Mouse (Mus musculus) gastrocnemius, adult 8-10 months (tissue): Measurements from ENCODE around the gene Mrpl12. TPM values are rescaled to one million over a fixed set of nuclear protein-coding genes. Genes with fewer than 3 reads are reported as not detected.
A peak's percentile ranks its signal among the peaks of the same experiment; 100 is the strongest.
"Not testable (repeated sequence)": the region's sequence is repeated elsewhere in the genome, so short reads cannot be mapped to it uniquely, and the experiment has no call there.

Experiments
- DNase-seq, 2 experiments: peaks; one replicate each; pipeline ENCODE4 v3.0.0; 2022; ENCODE audit warnings: low spot score in 2 of 2
- total RNA-seq, 4 experiments: library from RNA; stranded (reverse); gene quantifications; 2 replicates each; pipeline ENCODE4 v1.2.4; 2022

Gene Mrpl12
- total RNA-seq, 4 experiments from 2014 or later, result 121 to 138 (median 132) TPM

DNA sequence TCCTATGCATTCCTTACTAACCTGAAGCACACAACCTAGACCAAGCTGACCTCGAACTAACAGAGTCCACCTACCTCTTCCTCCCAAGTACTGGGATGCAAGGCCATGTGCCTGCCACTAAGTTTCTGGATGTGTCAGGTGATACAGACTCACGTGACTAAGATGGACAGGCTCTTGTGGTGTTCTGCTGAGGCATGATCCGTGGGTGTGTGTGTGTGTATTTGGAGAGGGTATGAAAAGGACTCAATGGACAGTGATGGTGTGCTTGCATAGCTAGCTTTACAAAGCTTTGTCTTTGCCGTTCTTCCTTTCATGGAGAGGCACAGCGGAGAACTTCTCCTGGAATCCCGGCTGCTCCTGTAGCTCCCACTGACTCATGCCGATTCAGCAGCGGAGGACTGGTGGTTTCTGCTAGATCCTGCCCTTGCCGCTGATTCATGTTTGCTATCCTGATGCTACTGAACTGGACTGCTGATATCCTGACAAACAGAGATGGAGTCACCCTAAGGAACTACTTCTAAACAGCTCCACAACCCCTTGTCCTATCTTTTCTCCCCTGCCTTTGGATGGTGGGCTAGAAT lies 24.0 kb downstream of the Mrpl12 start:
- no peak for DNase-seq

DNA sequence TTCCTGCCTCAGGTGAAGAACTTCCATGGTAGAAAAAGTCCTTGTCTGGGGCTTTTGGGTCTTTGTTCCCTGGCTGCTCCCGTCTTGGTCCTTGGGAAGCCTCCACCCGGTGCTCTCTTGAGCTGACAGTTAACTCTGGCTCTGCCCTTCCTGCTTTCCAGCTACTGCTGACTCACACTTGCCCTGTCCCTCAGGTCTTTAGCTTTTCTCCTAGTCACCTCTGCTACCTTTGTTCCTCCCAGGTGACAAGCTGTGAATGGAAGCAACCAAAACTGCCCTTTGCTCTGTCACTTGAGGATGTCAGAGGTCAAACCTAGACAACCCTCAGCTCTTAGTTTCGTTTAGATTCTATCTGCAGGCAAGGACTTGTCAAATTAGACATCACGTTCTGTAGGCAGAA lies 25.5 kb downstream of the Mrpl12 start:
- DNase-seq, result no peak

- DNase-seq, result no peak
Observed at GRCm38 (mm10) chr11:120510375-120511030, 26.1 kb downstream of the Mrpl12 start.

GRCm38 (mm10) chr11:120512790-120513453 lies 28.5 kb downstream of the Mrpl12 start:
- no peak for DNase-seq

DNA sequence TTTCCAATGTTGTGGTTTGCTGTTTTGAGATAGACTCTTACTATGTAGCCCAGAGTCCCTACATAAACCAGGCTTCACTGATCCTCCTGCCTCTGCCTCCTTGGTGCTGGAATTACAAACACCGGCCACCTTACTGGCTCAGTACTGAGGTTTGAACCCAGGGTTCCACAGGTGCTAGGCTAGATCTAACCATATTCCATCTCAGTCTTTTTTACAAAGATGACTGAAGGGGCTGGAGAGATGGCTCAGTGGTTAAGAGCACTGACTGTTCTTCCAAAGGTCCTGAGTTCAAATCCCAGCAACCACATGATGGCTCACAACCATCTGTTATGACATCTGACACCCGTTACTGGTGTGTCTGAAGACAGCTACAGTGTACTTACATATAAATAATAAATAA lies 29.8 kb downstream of the Mrpl12 start:
- DNase-seq, result not testable (repeated sequence)

DNA sequence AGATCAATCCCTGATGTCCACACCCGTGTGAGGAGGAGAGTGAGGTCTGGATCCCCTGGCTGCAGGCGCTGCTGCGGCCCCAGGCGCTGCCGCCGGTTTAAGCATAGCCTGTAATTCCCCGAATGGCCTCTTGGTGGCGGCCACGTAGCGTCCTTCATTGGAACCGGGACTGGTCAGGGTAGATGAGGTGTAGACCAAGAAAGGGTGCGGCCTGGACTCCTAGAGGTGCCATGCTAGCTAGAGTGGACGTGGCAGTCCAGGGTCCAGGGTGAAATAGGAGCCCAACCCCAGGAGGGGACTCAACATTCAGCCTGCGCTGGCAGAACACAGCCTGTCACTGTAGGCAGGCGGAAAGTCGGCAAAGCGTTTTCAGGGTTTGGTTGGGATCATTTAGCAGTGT lies 31.2 kb downstream of the Mrpl12 start:
- DNase-seq, result peak; percentile 76 to 83

- no peak for DNase-seq
Observed at GRCm38 (mm10) chr11:120517147-120517546, 32.7 kb downstream of the Mrpl12 start.

DNA sequence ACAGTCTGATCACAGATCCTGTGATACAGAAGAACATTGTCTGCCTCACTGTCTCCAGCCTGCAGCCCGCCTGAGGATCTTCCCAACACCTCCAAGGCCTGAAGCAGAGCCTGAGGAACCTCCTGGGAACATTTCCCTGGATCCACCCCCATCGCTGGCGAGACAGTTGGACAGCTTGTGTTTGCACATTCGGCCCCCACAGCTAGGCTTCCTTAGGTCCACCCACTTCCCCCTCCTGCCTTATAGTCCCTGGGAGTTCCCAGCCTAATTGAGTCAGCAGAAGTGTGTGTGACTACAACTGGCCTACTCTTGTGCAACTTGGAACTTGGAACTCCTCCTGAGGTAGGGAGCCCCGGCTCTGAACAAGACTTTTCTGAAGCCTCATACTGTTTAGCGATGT lies 33.6 kb downstream of the Mrpl12 start:
- DNase-seq, result peak in 1 of 2 experiments; percentile 37

GRCm38 (mm10) chr11:120518558-120518957 lies 34.1 kb downstream of the Mrpl12 start:
- no peak for DNase-seq

DNA sequence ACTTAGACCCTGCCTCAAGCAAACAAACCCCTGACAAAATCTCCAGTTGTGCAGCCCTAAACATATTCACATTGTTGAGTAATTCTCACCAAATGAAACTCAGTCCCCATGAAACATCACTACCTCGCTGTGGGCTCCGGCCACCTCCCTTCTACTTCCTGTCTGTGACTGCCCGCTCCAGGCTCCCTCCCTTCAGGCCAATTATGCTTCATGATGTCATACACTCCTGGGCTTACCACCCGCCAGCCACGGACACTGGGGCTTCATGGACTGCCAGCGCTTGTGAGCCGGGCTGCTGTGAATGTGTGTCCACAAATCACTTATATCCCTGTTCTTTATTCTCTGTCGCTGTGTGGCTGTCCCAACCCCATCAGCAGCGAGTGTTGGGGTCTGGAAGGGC lies 35.3 kb downstream of the Mrpl12 start:
- peak; percentile 54 to 71 for DNase-seq

- DNase-seq, result no peak
Observed at GRCm38 (mm10) chr11:120520498-120520897, 36.1 kb downstream of the Mrpl12 start.

- DNase-seq, result peak; percentile 74 to 84
Observed at GRCm38 (mm10) chr11:120520967-120521540, 36.6 kb downstream of the Mrpl12 start.

DNA sequence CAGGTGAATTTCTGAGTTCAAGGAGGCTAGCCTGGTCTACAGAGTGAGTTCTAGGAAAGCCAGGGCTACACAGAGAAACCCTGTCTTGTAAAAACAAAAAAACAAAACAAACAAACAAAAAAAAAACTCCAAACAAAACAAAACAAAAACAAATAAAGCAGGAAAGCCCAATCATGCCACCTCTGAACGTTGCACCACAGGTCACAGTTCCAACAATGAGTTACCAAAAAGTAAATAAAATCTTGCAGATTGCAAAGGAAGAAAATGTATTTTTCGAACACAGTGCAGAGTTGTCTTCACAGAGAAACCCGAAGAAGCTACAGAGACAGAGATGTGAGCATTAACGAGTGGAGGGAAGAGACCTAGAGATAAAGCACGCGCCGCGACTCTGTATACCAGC lies 38.2 kb downstream of the Mrpl12 start:
- DNase-seq, result no peak

DNA sequence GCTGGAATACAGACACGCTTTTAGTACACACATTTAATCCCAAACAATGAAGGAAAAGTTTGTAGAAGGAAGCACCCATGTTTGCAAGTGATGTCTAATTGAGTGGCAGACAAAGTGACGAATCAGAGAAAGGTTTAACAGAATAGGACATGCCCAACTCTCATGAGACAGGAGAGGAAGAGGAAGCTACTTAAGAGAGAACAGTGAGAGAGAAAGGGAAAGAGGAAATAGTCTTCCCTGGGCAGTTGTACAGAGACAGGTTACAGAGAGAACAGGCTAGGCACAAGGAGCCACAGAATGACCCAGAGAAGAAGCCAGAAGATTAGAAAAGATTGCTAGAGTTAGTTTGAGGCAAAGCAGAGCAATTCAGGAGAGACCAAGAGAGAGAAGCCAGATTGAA lies 41.5 kb downstream of the Mrpl12 start:
- DNase-seq, result no peak

DNA sequence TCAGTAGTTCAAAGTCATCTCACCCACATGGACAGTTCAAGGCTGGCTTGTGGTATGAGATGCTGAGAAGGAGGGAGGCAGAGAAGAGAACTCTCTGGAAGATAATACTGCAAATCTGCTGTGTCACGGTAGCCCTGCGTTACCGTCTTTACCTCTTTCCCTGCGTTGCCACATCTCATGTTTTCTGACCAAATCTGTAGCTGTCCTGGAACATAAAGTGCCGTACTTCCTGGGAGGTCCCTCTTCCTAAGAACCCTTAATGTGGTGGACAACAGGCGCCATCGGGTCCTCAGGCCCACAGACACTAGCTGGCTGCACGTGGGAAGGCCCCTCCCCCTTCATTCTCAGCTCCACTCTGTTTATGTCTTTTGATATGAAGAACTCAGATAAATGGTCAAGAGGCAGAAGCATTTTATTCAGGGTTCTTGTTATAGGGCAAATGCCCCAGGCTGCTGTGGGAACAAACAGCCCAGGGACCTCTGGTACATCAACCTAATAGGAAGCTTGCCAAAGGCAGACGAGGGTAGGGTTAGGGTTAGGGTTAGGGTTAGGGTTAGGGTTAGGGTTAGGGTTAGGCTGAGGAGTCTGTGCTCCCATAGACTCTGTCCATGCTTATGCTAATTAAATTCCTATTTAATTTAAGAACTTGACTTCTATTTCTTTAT lies 43.4 kb downstream of the Mrpl12 start:
- DNase-seq, result no peak

DNA sequence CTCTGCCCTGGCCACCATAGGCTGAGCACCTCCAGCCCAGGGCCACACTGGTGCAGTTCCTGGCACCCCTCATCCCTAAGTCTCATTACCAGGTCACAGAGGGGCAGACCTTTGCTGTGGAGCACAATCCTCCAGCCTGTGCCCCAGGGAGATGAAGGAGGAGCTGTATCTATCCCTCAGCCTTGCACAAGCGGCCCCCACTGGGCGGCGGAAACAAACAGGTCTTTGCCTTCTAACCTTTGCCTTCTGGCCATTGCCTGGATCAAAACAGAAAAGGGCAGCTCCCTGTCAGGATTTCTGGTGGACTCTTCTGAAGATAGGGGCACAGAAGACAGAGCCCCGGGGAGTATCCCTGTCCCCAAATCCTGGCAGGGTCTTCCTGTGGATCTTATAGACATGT lies 44.5 kb downstream of the Mrpl12 start:
- DNase-seq, result no peak

DNA sequence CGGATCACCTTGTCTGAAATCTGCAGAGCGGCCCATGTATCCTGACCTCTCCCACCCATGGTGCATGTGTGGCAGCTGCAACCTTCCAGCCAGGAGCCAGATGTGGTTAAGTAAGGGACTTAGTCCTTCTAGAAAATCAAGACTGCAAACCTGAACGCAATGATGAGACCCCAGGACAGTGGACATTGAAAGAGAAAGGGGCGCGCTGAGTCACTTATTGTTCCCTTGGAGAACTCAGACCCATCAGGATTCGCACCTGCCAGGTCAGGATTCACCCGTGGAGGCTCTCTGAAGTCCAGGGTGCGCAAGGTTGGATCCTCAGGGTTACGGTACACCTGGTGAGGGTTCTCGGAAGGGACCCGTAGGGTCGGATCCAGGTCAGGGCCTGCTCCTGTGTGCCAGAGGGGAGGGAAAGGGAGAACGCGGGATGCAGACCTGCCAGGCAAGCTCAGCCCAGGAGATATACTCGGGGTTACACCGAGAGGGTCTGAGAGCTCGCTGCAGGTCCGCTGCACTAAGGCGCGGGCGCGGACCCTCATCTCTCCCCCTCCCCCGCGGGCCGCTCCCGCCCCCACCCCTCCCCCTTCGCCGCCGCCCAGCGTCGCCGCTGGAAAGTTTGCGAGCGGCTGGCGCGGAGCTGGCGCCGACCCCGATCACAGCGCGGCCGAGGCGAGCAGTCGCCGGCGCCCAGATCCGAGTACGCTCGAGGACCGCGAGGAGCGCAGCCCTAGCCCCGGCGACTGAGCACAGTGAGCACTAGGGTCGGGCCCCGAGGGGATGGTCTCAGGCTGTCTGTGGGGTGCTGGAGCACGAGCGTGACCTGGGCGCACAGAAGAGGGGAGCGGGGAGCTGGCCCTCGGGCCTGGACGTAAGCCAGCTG lies 45.9 kb downstream of the Mrpl12 start, which contains the start of gene Gcgr:
TSS of gene Gcgr (plus strand) at position 615 of the 880 bp plus-strand sequence.
- DNase-seq, result no peak

GRCm38 (mm10) chr11:120531646-120532045 lies 47.2 kb downstream of the Mrpl12 start:
- DNase-seq, result no peak

- DNase-seq, result no peak
Observed at GRCm38 (mm10) chr11:120534093-120534492, 49.7 kb downstream of the Mrpl12 start.

GRCm38 (mm10) chr11:120535145-120535544 lies 50.7 kb downstream of the Mrpl12 start:
- DNase-seq, result no peak

GRCm38 (mm10) chr11:120535804-120536203 lies 51.4 kb downstream of the Mrpl12 start:
- DNase-seq, result no peak
